Mouse (Mus musculus): ENCODE results near the gene Papolb. TPM values are rescaled to one million over a fixed set of nuclear protein-coding genes. Genes with fewer than 3 reads are reported as not detected.

Papolb gene
- total RNA-seq, 2 experiments from 2014 or later, result 0.66 to 0.84 TPM

DNA sequence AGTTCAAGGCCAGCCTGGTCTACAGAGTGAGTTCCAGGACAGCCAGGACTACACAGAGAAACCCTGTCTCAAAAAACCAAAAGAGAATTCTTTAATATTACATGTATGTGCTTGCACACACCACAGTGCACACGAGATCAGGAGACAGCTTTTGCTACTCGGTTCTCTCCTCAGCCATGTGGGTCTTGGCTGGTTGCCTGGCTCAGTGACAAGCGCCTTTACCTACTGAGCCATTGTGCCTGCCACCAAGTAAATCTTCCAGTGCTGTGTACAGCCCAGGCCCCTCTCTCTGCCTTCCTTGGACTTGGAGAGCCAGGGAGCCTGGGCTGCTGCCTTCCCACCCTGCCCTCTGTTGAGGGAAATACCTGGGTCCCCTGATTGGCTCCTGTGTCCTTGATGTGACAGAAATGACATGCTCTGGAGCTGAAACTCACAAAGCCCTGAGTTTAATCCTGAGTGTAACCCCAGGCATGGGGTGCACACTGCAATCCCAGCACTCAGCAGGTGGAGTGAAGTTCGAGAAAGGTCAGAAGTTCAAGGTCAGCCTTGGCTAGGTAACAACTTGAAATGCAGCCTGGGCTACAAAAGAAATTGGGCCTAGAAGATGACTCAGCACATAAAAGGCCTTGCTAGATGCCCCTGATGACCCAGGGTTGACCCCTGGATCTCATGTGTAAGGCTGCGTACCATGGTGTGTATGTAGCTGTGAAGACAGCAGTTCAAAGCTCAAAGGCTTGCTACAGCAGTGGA lies 51.8 kb downstream of the Papolb start:
- TF ChIP-seq CTCF (conservative IDR thresholded peaks at IDR 0.05), result no peak
- Histone ChIP-seq H3K4me3 (no peak overlapping the region), H3K27ac (peak overlapping the region; percentile 10; the same call in 1 of the 2 replicates)
- no peak for DNase-seq (ENCODE audit: low spot score in 2 of 2)

DNA sequence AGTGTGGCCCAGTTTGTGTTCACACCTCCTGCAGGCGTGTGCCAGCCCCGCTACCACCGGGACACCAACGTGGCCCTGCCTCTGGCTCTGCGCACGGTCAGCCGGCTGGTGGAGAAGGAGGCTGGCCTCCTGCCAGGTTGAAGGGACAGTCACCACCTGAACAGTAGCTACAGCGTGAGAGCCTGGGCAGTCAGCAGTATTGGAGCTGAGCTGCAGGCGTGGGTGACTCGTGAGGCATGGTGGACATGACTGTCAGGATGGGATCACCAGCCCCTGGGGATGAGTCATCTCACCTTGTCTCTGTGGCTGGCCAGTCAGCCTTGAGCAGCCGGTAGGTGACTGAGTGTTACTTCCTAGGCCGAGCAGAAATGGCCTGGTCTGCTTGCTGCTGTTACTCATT lies 52.5 kb downstream of the Papolb start:
- no peak for TF ChIP-seq CTCF (conservative IDR thresholded peaks at IDR 0.05)
- Histone ChIP-seq H3K4me3 (no peak overlapping the region), H3K27ac (no peak overlapping the region)
- no peak for DNase-seq (ENCODE audit: low spot score in 2 of 2)

Other genes with a start within 250 kb of the Papolb start
- 10 to 100 TPM; 53.0 to 60.3 TPM for gene Foxk1, start 128.6 kb downstream of the Papolb start, total RNA-seq (2021)
- gene Ap5z1, start 66.1 kb downstream of the Papolb start, total RNA-seq (2021), result 10 to 100 TPM; 24.4 to 31.3 TPM
- gene Radil, start 21.0 kb upstream of the Papolb start, total RNA-seq (2021), result 10 to 100 TPM; 13.4 to 15.7 TPM
- 100 to 1,000 TPM; 155 to 167 TPM for gene Mmd2, start 78.7 kb upstream of the Papolb start, total RNA-seq (2021)
- gene Wipi2, start 97.6 kb upstream of the Papolb start, total RNA-seq (2021), result 100 to 1,000 TPM in 1 of 2 experiments, 10 to 100 TPM in 1; 99.8 to 102 TPM
- 10 to 100 TPM; 54.0 to 57.7 TPM for gene Slc29a4, start 162.4 kb upstream of the Papolb start, total RNA-seq (2021)

Measured in layer of hippocampus, adult 2 months (tissue).